Mouse (Mus musculus): ENCODE results near the gene AU021092. TPM values are rescaled to one million over a fixed set of nuclear protein-coding genes. Genes with fewer than 3 reads are reported as not detected.

The AU021092 gene
- total RNA-seq, 2 experiments from 2014 or later, result 17.6 to 23.8 TPM

Small RNAs within 50 kb of the gene (microRNA-seq; reads per million reads assigned to microRNA genes)
- not detected for gene Gm23689
- not detected for gene Gm26095
- gene Mir6364, result not detected

Other genes with a start within 250 kb of the AU021092 start
- gene Sept12, start 224.4 kb downstream of the AU021092 start, total RNA-seq (2021), result under 1 TPM in 1 of 2 experiments, not detected in 1; 0.22 TPM
- 1 to 10 TPM in 1 of 2 experiments, not detected in 1; 2.2 TPM for gene Smim22, start 215.0 kb downstream of the AU021092 start, total RNA-seq (2021)
- 10 to 100 TPM; 54.6 to 55.0 TPM for gene Rogdi, start 208.7 kb downstream of the AU021092 start, total RNA-seq (2021)
- 100 to 1,000 TPM; 110 to 111 TPM for gene Glyr1, start 172.4 kb downstream of the AU021092 start, total RNA-seq (2021)
- gene Ubn1, start 172.2 kb downstream of the AU021092 start, total RNA-seq (2021), result 10 to 100 TPM; 41.2 to 43.4 TPM
- gene Ppl, start 89.9 kb downstream of the AU021092 start, total RNA-seq (2021), result 1 to 10 TPM; 1.9 to 2.9 TPM
- gene Sec14l5, start 75.2 kb downstream of the AU021092 start, total RNA-seq (2021), result under 1 TPM; 0.34 to 0.40 TPM
- gene Nagpa, start 18.3 kb downstream of the AU021092 start, total RNA-seq (2021), result 10 to 100 TPM; 23.0 to 25.2 TPM
- 10 to 100 TPM; 36.0 to 38.8 TPM for gene Alg1, start 11.3 kb upstream of the AU021092 start, total RNA-seq (2021)
- 10 to 100 TPM; 30.8 to 41.5 TPM for gene Eef2kmt, start 33.7 kb upstream of the AU021092 start, total RNA-seq (2021)